Mouse (Mus musculus): ENCODE data around the gene Mtrf1.

Mtrf1 gene

DNA sequence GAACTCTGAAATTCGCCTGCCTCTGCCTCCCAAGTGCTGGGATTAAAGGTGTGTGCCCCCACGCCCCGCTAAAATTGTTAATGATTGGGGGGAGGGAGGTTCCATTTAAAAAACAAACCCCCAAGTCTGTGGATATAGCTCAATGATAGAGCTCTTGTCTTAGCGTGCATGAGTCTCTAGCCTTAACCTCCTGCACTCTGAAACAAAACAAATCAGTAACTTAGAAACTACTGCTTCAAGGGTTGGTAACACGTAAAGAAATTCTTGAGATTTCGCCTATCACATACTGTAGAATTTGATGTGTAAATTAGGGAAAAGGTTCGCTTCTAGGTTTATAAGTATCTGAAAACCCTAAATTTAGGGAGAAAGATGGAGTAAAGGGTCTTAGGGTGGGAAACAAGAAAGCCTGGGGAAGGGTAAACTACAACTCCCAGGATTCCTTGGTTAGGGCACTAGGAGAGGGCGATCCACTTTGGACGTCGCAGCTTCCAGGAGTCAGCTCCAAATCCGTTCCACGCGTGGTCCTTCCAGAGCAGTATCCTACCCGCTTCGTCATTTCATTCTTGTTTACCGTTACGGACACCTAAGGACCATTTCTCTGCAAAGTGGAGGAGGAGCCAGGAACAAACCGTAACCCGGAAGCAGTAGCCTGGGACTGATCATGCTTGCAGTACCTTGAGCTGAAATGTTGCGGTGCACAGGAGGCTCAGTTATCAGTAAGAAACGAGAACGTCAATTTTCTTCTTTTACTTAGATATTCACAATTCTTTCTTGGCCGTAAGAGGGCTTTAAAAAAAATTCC is at the start of gene Mtrf1:
Mtrf1 (plus strand) TSS at position 452 of the 802 bp plus-strand sequence.
- peak; percentile 57 to 73 for DNase-seq (ENCODE audit: low spot score in 2 of 2)

DNA sequence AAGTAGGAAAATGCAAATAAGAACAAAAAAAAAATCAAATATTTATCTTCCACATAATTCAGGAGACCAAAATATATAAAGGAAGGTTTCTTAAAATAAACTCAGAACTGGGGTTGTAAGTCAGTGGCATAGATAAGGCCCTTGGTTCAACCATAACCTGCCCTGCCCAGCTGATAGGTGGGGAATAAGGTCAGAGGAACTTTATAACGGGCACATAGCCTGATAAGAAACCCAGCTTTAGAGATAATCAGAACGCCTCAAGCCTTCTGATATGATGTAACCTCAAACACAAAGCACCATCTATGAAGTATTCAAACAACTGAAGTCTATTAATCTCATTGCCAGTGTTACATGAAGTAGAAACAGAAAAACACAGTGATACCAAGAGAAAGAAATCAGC is 39.5 kb upstream of the Mtrf1 start:
- DNase-seq (ENCODE audit: low spot score in 2 of 2) = no peak

DNA sequence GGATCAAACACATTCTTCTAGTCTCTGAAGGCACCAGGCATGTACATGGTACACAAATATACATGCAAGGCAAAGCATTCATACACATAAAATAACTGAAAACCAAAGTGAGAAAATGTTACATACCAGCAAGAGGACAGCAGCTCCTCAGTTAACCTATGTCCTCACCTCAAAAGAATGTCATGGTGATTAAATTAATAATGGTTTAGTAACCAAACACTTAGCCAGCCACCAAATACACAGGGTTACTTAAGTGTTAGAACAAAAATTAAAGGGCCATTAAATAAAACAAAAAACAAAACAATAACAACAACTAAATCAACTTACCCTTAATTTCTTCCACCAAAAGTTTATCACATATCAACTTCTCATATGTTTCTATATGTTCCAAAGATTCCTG is 20.5 kb upstream of the Mtrf1 start:
- DNase-seq (ENCODE audit: low spot score in 2 of 2) = no peak

DNA sequence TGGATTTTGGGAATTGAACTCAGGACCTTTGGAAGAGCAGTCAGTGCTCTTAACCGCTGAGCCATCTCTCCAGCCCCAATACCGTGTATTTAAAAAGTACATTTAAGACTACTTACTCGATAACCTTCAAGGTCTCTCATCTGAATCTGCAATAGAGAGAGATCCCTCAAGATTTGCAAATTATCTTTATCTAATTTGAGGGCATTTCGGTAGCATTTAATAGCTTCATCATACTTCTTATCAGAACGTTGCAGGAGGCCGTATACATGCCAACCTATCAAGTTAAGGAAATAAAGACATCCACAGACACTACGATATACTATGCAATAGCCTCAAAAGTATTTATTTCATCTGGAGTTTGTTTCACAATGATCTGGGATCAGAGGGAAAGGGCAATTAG is 14.5 kb upstream of the Mtrf1 start:
- DNase-seq (ENCODE audit: low spot score in 2 of 2) = no peak

DNA sequence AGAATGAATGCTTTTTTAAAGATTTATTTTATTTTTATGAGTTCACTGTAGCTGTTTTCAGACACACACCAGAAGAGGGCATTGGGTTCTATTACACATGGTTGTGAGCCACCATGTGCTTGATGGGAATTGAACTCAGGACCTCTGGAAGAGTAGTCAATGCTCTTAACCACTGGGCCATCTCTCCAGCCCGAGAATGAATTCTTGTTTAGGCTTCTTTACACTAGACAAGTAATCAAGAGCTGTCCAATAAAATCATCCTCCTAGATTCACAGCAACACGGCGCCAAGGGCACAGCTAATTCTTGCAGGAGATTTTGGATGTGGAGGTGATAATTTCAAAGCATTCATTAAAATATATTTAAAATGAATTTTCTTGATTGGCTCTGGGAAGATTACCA is 9.3 kb upstream of the Mtrf1 start:
- no peak for DNase-seq (ENCODE audit: low spot score in 2 of 2)

DNA sequence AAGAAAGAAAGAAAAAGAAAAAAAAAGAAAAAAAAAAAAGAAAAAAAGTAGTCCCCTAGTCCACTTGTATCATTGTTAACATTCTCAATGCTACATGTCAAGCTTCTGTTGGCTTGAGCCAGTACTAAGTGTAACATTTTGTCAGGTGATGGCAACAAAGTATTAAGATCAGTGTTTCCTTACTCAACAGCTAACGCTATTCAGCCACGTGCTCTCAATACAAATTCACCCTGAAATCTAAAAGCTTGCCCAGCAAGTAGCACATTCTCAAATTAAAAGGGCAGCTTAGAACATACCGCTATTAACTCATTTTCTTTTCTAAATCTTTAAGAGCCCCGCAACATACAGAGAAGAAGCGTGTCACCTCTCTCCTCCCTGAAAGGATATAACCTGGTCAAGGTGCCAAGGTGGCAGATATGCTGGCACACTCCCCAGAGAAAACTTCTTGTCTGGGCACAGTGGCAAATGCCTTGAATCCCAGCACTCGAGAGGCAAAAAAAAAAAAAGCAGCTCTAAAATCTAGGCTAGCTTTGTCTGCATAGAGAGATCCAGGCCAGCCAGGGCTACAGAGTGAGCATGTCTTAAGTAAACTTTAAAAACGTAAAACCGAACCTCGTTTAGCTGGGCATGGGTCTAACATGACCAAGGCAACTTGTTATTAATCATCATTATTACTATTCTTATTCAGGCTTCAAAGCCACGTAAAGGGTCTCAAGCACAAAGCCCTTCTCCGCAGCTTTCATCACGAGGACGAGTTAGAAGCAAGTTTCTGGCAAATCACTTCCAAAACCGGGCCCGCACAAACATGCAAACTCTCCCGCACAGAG is 7.9 kb upstream of the Mtrf1 start:
- DNase-seq (ENCODE audit: low spot score in 2 of 2) = peak; percentile 24 to 48

DNA sequence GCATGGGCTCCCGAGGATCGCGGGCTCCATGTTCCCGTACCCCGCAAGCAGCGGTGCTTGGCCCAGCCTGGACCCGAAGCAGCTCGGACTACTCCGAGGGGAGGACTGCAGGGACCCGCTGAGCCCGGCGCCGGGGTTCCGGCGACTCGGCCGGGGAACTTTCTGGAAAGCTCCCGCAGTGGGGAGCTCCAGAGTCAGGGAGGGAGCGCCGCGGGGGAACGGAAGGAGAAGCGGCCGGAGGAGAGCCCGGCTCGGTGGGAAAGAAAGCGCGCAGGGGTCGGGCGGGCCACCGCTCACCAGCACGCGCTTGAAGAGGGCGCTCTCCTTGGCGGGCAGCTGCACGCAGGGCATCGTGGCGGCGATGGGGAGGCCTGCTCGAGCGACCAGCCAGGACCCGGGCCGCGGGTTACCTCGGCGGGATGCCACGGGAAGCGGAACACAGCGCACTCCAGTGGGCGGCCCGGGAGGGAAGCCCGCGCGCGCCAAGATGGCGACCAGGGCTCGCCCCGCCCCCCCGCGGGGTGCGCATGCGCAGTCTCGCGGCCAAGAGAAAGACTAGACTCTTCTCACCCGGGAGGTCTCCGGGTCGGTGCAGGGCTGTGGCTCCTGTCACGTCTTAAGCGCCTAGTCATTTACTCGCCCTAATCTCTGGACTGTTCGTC is 7.2 kb upstream of the Mtrf1 start, which contains the start of gene Naa16:
Naa16 (minus strand) TSS at position 514 of the 662 bp plus-strand sequence.
- peak; percentile 93 to 94 for DNase-seq (ENCODE audit: low spot score in 2 of 2)

DNA sequence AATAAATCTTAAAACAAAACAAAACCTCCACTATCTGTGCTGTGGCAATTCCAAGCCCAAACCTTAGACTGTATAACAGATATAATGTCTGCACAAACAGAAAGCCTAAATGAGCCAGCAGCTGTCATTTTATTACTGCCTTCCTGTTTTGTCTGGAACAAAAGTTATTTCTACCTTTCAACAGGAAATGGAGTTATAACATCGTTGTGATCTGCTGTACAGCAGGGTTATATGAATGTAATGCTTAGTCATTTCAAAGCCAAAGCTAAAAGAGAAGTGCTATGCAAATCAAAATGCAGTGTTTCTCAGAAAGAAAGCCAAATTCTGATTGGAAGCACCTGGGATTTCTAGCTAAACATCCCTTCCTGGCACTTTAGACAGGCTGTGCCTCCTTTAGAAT is 4.3 kb upstream of the Mtrf1 start:
- DNase-seq (ENCODE audit: low spot score in 2 of 2) = no peak

DNA sequence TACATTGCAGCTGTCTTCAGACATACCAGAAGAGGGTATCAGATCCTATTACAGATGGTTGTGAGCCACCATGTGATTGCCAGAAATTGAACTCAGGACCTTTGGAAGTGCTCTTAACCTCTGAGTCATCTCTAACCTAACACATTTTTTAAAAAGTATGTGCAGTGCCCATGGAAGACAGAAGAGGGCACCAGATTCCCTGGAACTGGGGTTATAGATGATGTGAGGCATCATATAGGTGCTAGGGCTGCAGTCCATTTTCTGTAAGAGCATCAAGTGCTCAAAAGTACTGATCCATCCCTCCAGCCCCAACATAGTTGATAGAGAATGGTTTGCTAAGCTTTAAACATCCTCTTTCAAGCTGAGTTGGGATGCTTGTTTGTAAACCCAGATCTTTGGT is 3.0 kb upstream of the Mtrf1 start:
- DNase-seq (ENCODE audit: low spot score in 2 of 2) = no peak

DNA sequence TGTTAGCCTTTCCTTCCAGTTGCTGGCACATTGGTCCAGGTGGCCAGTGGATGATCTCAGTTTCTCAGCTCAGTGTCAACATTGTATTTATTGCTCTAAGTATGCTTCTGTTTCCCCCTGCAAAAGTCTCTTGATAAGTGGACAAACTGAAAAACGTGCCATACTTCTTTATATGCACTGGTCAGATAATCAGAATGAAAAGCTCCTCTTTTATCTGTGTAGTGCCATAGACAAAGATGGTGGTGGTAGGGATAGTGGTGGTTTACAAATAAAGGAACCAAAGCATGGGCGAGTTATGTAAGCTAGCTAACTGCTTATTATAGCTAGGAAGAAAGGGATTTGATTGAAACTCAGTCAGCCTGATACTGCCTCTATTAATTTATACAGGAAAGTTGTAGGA is 10.1 kb downstream of the Mtrf1 start:
- DNase-seq (ENCODE audit: low spot score in 2 of 2) = no peak

DNA sequence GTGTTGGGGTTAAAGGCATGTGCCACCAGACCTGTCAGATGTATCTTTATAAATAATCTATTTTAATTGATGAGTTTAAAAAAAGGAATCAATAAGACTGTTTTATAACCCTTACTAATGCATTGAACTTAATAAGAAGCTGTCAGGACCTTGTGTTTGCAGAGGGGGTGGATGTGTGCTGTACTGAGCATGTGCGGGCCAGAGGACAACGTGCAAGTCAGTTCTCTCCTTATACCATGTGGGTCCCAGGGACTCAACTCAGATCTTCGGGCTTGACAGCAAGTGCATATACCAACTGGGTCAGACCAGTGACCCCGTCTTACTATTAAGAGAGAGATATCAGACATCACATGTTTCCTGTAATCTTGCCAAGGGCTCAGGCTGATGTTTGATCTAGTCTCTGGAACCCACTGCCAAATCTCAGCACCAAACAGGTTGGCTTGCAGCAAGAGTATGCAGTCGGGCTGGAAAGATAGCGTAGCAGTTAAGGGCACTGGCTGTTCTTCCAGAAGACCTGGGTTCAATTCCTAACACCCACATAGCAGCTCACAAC is 11.8 kb downstream of the Mtrf1 start:
- no peak for DNase-seq (ENCODE audit: low spot score in 2 of 2)

DNA sequence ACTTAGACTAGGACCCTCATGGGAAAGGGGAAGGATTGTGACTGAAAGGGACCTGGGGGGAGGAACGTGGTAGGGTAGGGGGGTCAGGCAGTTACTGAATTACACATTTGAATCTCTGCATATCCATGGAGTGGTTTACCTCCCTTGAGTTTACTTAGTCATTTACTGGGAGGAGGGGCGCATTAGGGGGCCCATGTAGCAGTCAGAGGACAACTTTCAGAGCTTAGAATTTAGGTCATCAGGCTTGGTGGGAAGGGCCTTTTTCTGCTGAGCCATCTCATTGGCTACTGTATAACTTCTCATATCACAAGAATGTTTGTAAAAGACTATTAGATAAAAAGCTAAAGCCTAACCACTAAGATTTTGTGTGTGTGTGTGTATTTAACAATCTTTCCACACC is 13.1 kb downstream of the Mtrf1 start:
- DNase-seq (ENCODE audit: low spot score in 2 of 2) = no peak

DNA sequence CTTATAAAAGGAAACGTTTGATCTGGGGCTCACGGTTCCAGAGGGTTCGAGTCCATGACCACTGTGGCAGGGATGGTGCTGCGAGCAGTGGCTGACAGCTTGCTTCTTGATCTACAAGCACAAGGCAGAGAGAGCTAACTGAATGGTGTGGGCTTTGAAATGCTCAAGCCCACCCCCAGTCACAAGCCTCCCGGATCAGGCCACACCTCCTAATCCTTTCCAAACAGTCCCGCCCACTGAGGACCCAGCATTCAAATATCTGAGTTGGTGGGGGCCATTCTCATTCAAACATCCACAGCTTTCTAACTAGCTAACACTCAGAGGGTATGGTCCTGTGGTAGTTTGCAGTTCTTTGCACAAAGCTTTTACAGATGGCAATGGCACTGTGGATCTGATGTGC is 15.5 kb downstream of the Mtrf1 start:
- DNase-seq (ENCODE audit: low spot score in 2 of 2) = no peak

DNA sequence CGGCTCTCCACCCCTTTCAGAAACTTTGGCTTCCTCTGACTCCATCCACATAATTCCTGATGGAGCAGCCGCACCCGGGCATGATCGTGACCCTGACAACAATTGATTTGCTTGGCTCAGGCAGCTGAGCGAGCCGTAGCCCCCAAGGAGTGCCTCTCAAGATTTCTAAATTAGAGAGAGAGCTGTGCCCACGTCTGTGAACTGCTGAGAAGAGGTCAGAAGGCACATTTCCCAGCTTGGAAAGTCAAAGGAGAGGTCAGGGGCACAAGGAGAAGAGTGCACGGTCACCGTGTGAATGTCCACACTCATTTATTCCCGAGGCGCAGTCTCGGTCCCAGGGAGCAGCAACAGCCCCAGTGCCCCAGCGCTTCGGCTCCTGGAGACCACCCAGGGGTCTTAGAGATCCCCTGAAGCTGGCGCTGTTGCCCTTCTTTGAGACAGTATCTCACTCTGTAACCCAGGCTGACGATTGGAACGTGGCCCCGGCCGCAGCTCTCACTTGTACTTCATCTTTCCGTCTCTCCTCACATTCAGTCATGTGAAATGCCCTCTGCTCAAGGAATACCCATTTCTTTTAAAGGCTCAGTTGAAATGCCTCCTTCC is 22.6 kb downstream of the Mtrf1 start:
- DNase-seq (ENCODE audit: low spot score in 2 of 2) = no peak

DNA sequence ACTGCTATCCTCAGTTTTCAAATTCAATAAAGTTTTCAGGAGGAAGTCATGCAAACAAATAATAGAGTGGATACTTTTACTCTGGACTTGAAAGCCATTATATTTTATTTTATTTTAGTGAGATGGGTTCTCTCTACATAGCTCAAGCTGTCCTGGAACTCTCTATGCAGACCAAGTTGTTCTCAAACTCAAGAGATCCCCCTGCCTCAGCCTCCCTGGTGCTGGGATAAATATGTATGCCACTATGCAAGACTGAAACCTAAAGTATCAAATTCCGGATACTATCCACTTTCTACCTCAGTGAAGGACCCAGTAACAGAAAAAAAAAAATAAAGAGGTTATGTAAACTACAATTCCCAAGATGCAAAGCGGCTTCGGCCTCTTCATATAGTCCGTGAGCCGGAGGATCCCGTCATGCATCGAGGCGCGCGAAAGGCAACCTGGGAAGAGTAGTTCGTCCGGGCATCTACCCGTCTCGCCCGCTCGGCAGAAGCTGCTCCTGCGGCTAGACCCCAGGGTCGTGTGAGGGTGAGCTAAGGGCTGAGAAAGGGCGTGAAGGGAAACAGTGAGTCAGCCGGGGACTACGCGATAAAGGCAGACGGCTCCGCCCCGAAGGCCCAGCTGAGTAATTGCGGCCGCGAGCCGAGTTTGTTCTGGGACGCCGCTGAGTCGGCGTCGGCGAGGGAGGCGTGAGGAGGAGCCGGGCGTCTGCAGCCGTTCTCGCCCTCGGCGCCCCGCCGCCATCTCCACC is 28.6 kb downstream of the Mtrf1 start, which contains the start of gene Kbtbd7:
Kbtbd7 (plus strand) TSS at position 533 of the 751 bp plus-strand sequence.
- DNase-seq (ENCODE audit: low spot score in 2 of 2) = peak; percentile 97 to 98

DNA sequence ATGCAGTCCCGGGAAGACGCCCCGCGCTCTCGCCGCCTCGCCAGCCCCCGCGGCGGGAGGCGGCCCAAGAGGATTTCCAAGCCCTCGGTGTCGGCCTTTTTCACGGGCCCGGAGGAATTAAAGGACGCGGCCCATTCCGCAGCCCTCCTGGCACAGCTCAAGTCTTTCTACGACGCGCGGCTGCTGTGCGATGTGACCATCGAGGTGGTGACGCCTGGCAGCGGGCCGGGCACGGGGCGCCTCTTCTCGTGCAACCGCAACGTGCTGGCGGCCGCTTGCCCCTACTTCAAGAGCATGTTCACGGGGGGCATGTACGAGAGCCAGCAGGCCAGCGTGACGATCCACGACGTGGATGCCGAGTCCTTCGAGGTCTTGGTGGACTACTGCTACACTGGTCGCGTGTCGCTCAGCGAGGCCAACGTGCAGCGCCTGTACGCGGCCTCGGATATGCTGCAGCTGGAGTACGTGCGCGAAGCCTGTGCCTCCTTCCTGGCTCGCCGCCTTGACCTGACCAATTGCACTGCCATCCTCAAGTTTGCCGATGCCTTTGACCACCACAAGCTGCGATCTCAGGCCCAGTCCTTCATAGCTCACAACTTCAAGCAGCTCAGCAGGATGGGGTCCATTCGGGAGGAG is 29.3 kb downstream of the Mtrf1 start:
- DNase-seq (ENCODE audit: low spot score in 2 of 2) = peak in 1 of 2 experiments; percentile 15

DNA sequence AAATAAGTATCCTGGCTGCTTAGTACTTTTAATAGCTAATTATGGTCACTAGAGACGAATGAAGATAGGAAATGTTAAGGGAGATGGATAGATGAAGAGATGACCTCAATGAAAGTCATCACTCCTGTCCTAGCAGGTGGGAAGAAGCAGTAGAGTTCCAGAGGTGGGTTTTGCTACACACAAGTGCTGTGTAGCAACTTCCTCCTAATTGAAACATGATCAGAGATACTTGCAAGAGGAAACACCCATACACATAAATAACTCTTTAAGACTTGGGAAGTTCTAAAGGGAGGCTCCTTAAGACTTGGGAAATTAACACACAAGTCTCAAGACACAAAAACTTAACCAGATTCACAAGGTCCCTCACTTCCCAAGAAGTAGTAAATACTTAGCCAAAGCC is 36.5 kb downstream of the Mtrf1 start:
- DNase-seq (ENCODE audit: low spot score in 2 of 2) = no peak

DNA sequence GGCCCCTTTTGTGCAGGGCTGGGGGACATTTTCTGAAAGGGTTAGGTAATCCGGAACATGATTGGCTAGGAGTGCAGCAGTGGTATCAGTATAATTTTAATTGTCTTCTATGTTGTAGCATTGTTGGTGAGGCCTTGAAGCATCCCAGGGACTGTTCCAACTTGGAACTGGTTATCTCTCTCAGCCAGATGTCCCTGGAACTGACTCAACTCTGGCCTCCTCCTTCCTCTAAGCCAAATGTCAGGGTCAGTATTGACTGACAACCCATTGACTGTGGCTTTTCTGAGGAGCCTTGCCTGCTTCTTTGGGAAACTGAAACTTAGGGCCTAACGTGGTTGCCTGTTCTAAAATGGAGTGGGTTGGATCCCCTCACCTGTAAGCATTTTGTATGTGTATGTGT is 43.1 kb downstream of the Mtrf1 start:
- no peak for DNase-seq (ENCODE audit: low spot score in 2 of 2)

DNA sequence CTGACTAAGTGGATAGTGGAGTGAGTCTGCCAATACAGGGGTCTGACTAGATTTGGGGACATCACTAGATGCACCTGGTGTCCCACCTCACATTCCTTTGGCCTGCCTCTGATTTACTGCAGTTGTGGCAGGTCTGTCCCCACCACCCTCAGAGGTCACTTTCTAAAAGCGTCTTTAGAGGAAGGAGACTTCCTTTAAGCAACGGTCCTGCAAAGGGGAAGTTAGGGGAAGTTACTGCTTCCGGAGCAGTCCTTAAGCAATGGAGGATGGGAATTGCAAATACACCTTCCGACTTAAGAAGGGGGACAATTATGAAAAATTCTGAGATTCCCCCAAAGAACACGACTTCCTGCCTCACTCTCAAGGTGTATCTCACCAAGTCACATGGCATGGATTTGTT is 43.9 kb downstream of the Mtrf1 start:
- no peak for DNase-seq (ENCODE audit: low spot score in 2 of 2)

DNA sequence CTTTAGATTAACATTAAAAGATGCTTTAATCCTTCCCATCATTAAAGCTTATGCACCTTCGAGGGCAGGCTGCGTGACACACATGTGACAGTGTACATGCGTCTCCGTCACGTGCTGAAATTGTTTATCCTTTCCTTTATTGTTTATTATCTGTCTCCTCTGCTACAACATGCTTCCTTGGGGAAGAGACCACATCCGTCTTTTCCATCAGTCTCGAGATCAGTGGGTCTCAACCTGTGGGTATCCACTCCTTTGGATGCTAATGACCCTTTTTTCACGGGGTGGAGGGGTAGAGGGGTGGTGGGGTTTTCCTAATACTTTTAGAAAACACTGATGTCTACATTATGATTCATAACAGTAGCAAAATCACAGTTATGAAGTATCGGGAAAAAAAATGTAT is 47.0 kb downstream of the Mtrf1 start:
- no peak for DNase-seq (ENCODE audit: low spot score in 2 of 2)
